Comparison of ENCODE assay signal across 8 mouse cellular contexts in the genomic region with DNA sequence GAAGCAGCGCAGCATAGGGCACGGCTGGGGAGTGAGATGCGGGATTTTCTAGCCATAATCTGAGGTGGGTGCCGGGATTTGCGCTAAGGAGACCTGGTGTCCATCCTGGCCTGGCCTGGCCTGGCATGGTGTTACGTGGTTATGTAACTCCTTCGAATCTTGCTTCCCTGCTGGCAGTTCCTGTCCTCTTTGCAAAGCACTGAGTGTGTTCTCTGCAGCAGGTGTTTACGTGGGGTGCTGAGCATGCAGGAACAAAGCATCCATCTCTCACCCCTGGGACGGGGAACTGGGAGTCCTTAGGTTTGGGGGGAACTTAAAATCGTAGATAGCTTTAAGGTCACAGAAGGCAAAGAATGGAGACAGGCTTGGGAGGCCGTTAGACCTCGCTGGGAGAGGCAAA. TPM values are rescaled to one million over a fixed set of nuclear protein-coding genes. Genes with fewer than 3 reads are reported as not detected.
A peak's percentile ranks its signal among the peaks of the same experiment; 100 is the strongest.
DNase-seq lines count a peak whose midpoint lies in the region; ATAC-seq and TF ChIP-seq lines count a peak whose summit lies in the region.

No protein-coding gene starts in this region.

- DNase-seq in liver = no peak
- DNase-seq in brain, embryonic 14.5 days (ENCODE audit: low read depth) = peak; percentile 38
- no peak for DNase-seq in left cerebral cortex, postnatal 36 days (ENCODE audit: low spot score in 2 of 2)
- DNase-seq in layer of hippocampus, adult 9-11 months = no peak
- DNase-seq in adrenal gland, postnatal 10 days = no peak

- WGBS in liver, embryonic 12.5 days (ENCODE audit: insufficient replicate concordance) = 73% methylated on average over 12 of the region's 12 CpGs
- WGBS in forebrain, embryonic 13.5 days = 66% methylated on average over 12 of the region's 12 CpGs
- 55% methylated on average over 12 of the region's 12 CpGs for WGBS in liver, embryonic 16.5 days (ENCODE audit: insufficient replicate concordance)

- peaks cover 79% of the 10 kb centered on the region for H3K4me1 ChIP-seq in liver, embryonic 12.5 days
- H3K4me1 ChIP-seq in forebrain, embryonic 13.5 days = peaks cover 80% of the 10 kb centered on the region
- H3K4me1 ChIP-seq in liver, embryonic 16.5 days (ENCODE audit: control insufficient read depth, low read depth, low read length) = peaks cover 14% of the 10 kb centered on the region

- H3K27ac ChIP-seq in liver, embryonic 12.5 days = peak overlapping the region; percentile 55; the same call in 1 of the 2 replicates
- peak overlapping the region; percentile 68 for H3K27ac ChIP-seq in forebrain, embryonic 13.5 days
- 0 out of 2 replicates have a peak overlapping the region, but pooled peaks have one; percentile 39 for H3K27ac ChIP-seq in liver, embryonic 16.5 days (ENCODE audit: low read length)

- H3K4me3 ChIP-seq in liver, embryonic 12.5 days = no peak overlapping the region
- no peak overlapping the region for H3K4me3 ChIP-seq in forebrain, embryonic 13.5 days
- H3K4me3 ChIP-seq in liver, embryonic 16.5 days (ENCODE audit: low read depth, low read length) = no peak overlapping the region

- H3K36me3 ChIP-seq in liver, embryonic 12.5 days = peaks cover 7% of the 10 kb centered on the region; the same call in 1 of the 2 replicates
- H3K36me3 ChIP-seq in forebrain, embryonic 13.5 days (ENCODE audit: poor library complexity, severe bottlenecking) = peaks cover 4% of the 10 kb centered on the region; the same call in 1 of the 2 replicates
- no peaks in the 10 kb centered on the region for H3K36me3 ChIP-seq in liver, embryonic 16.5 days (ENCODE audit: control insufficient read depth, insufficient read depth)

- no peak for TF ChIP-seq CTCF in brain, embryonic 14.5 days (IDR thresholded peaks at IDR 0.05; ENCODE audit: borderline replicate concordance, extremely low read depth, insufficient read depth, insufficient read length)

- no peaks in the 10 kb centered on the region for H3K9me3 ChIP-seq in liver, embryonic 12.5 days (replicated peaks)
- no peaks in the 10 kb centered on the region for H3K9me3 ChIP-seq in forebrain, embryonic 13.5 days (replicated peaks)
- no peaks in the 10 kb centered on the region for H3K9me3 ChIP-seq in liver, embryonic 16.5 days (replicated peaks; ENCODE audit: control insufficient read depth, low read length)

- no peak for ATAC-seq in liver, embryonic 12.5 days
- ATAC-seq in forebrain, embryonic 13.5 days = no peak
- ATAC-seq in liver, embryonic 16.5 days (ENCODE audit: low read depth) = no peak

- H3K9ac ChIP-seq in liver, embryonic 12.5 days = no peak overlapping the region
- H3K9ac ChIP-seq in forebrain, embryonic 13.5 days = no peak overlapping the region; the same call in 1 of the 2 replicates
- H3K9ac ChIP-seq in liver, embryonic 16.5 days (ENCODE audit: low read depth, low read length) = no peak overlapping the region

- intact Hi-C loops in left cerebral cortex, postnatal 36 days (cut with DNase I) = no loop called here

- H3K27me3 ChIP-seq in liver, embryonic 12.5 days (replicated peaks) = no peaks in the 10 kb centered on the region
- no peaks in the 10 kb centered on the region for H3K27me3 ChIP-seq in forebrain, embryonic 13.5 days
- no peaks in the 10 kb centered on the region for H3K27me3 ChIP-seq in liver, embryonic 16.5 days (ENCODE audit: control insufficient read depth, insufficient read depth, low read depth, low read length)

- no peak overlapping the region for H3K4me2 ChIP-seq in liver, embryonic 12.5 days
- H3K4me2 ChIP-seq in forebrain, embryonic 13.5 days = no peak overlapping the region
- no peak overlapping the region for H3K4me2 ChIP-seq in liver, embryonic 16.5 days (ENCODE audit: low read depth, low read length)

- TF ChIP-seq POLR2A in brain, embryonic 14.5 days (IDR thresholded peaks at IDR 0.05; ENCODE audit: borderline replicate concordance, extremely low read depth, insufficient read depth, insufficient read length, poor library complexity, severe bottlenecking) = no peak

RNA-seq across cellular contexts. Expression of a gene that starts 28.3 kb away (rescaled TPM):
- polyA plus RNA-seq in liver, embryonic 12.5 days (2016; fragmentation: Nextera tagmentation; extraction: Ambion mirVana) = 0.08 and 0.17 TPM in 2 replicates
- 0.33 and 0.42 TPM in 2 replicates for polyA plus RNA-seq in brain, embryonic 14.5 days (2012; rRNA removed)
- 0.22 and 0.39 TPM in 2 replicates for polyA plus RNA-seq in forebrain, embryonic 13.5 days (2015; fragmentation: Nextera tagmentation; extraction: Ambion mirVana)
- 0.14 and 0.42 TPM in 2 replicates for polyA plus RNA-seq in liver, embryonic 16.5 days (2015; fragmentation: Nextera tagmentation; extraction: Ambion mirVana)
- total RNA-seq in left cerebral cortex, postnatal 36 days (2021) = under 1 TPM; 0.27 to 0.37 TPM
- total RNA-seq in adrenal gland, postnatal 10 days (2021) = 10 to 100 TPM; 17.0 to 18.9 TPM

RNA-seq across cellular contexts. Expression of a gene that starts 44.8 kb away (rescaled TPM):
- 19.2 and 19.9 TPM in 2 replicates for polyA plus RNA-seq in liver, embryonic 12.5 days (2016; fragmentation: Nextera tagmentation; extraction: Ambion mirVana)
- 13.0 and 13.6 TPM in 2 replicates for polyA plus RNA-seq in brain, embryonic 14.5 days (2012; rRNA removed)
- 18.3 and 19.5 TPM in 2 replicates for polyA plus RNA-seq in forebrain, embryonic 13.5 days (2015; fragmentation: Nextera tagmentation; extraction: Ambion mirVana)
- polyA plus RNA-seq in liver, embryonic 16.5 days (2015; fragmentation: Nextera tagmentation; extraction: Ambion mirVana) = 9.3 and 9.8 TPM in 2 replicates
- 10 to 100 TPM; 25.4 to 25.8 TPM for total RNA-seq in left cerebral cortex, postnatal 36 days (2021)
- total RNA-seq in adrenal gland, postnatal 10 days (2021) = 10 to 100 TPM; 52.9 to 57.9 TPM
